Mouse (Mus musculus): ENCODE results near the gene Kxd1. TPM values are rescaled to one million over a fixed set of nuclear protein-coding genes. Genes with fewer than 3 reads are reported as not detected.

Kxd1 gene
- polyA plus RNA-seq, 1 experiment from 2014 or later: 57.2 TPM

- Histone ChIP-seq H3K36me3 (replicated peaks) (no peaks in the 10 kb centered on the region), H3K9me3 (no peaks in the 10 kb centered on the region), H3K27me3 (ENCODE audit: poor library complexity, severe bottlenecking) (peaks cover 100% of the 10 kb centered on the region), H3K4me3 (peak overlapping the region; percentile 50), H3K27ac (peak overlapping the region; percentile 74), H3K4me1 (peaks cover 71% of the 10 kb centered on the region)
- no peak for DNase-seq (ENCODE audit: extremely low spot score, low spot score)
- under 1% methylated on average over 47 of the region's 47 CpGs for WGBS
These were observed 33.9 kb downstream of the Kxd1 start for GRCm38 (mm10) chr8:70493692-70494415.

GRCm38 (mm10) chr8:70492664-70493640 lies 34.8 kb downstream of the Kxd1 start, which contains the start of gene Crlf1:
Gene Crlf1 (plus strand): TSS chr8:70493158.
- peak within 1 kb of the TSS; percentile 74 for H3K27ac ChIP-seq
- DNase-seq (ENCODE audit: extremely low spot score, low spot score): no peak
- H3K27me3 ChIP-seq (ENCODE audit: poor library complexity, severe bottlenecking): peaks cover 100% of the 10 kb centered on the region
- WGBS: 1% methylated on average over 81 of the region's 93 CpGs
- no peaks in the 10 kb centered on the region for H3K9me3 ChIP-seq
- peaks cover 80% of the 10 kb centered on the region for H3K4me1 ChIP-seq
- peak within 1 kb of the TSS; percentile 50 for H3K4me3 ChIP-seq
- no peaks in the 10 kb centered on the region for H3K36me3 ChIP-seq (replicated peaks)

GRCm38 (mm10) chr8:70490880-70491495 lies 36.8 kb downstream of the Kxd1 start:
- no peaks in the 10 kb centered on the region for H3K9me3 ChIP-seq
- H3K4me1 ChIP-seq: peaks cover 100% of the 10 kb centered on the region
- H3K4me3 ChIP-seq: peak overlapping the region; percentile 50
- DNase-seq (ENCODE audit: extremely low spot score, low spot score): peak; percentile 38
- WGBS: under 1% methylated on average over 20 of the region's 20 CpGs
- H3K36me3 ChIP-seq (replicated peaks): no peaks in the 10 kb centered on the region
- H3K27me3 ChIP-seq (ENCODE audit: poor library complexity, severe bottlenecking): peaks cover 100% of the 10 kb centered on the region
- peak overlapping the region; percentile 54; the same call in 1 of the 2 replicates for H3K27ac ChIP-seq

DNA sequence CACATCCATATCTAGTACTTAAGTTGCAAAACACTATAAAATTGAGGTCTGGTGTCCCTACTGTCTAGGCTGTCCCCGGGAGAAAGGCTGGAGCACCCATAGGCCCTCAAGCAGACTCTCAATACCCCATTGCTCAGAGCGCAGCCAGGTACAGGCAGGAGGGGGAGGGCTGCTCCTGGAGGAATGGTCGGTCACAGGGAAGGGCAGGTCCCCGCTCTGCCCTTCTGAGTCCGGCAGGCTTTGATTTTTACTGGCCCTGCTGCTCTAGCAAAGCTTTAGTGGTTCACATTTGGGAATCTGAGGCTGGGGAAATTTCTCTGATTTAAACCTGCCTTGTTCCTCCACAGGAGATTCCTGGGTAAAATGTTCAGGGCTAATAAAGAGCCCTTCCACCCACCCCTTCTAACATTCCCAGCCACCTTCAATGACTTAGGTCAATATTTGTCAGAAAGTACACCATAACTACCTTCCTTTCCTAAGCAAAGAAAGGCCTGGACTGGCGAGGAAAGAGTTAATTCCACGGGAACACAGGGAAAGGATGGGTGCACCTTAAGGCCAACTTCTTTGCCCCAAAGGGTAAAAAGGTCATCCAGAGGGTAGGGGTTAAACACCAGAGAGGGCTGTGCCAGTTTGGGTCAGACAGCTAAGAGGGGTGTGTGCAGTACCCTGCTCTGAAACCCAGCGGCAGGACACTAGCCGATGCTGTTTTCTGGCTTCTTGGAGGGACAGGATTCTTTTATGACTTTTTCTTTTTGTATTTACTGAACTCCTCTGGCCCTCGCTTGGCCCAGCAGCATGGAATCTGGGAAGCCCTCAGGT lies 37.5 kb downstream of the Kxd1 start:
- Histone ChIP-seq H3K9me3 (no peaks in the 10 kb centered on the region), H3K27ac (peak overlapping the region; percentile 72), H3K4me3 (peak overlapping the region; percentile 50), H3K4me1 (peaks cover 94% of the 10 kb centered on the region), H3K27me3 (ENCODE audit: poor library complexity, severe bottlenecking) (peaks cover 100% of the 10 kb centered on the region), H3K36me3 (replicated peaks) (no peaks in the 10 kb centered on the region)
- no peak for DNase-seq (ENCODE audit: extremely low spot score, low spot score)
- WGBS: 2% methylated on average over 10 of the region's 10 CpGs

GRCm38 (mm10) chr8:70489576-70489975 lies 38.2 kb downstream of the Kxd1 start:
- H3K27me3 ChIP-seq (ENCODE audit: poor library complexity, severe bottlenecking): peaks cover 100% of the 10 kb centered on the region
- DNase-seq (ENCODE audit: extremely low spot score, low spot score): no peak
- H3K4me3 ChIP-seq: peak overlapping the region; percentile 50
- H3K36me3 ChIP-seq (replicated peaks): no peaks in the 10 kb centered on the region
- peaks cover 87% of the 10 kb centered on the region for H3K4me1 ChIP-seq
- H3K9me3 ChIP-seq: no peaks in the 10 kb centered on the region
- H3K27ac ChIP-seq: peak overlapping the region; percentile 72
- under 1% methylated on average over 26 of the region's 41 CpGs for WGBS

DNA sequence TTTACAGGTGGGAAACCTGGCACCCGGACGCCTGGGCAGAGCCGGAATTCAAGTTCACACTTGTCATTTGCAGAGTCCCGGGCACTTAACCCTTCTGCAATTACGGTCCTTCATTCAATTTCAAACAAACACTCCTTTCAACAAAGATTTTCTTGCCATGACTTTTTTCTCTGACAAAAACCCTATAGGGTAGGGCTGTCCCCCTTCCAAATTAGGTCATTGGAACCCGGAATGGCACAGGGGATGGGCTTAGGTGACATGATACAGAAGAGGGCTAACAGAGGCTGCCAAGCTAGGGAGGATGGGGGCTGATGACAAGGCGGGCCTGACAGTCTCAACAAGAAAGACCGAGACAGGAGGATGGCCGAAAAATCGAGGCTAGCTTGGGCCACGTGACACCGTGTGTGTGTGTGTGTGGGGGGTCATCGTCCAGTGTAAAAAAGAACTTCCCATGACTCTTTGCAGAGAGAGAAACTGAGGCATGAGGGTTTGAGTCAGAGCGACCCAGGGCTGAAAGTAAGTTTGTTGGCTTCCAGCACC lies 38.8 kb downstream of the Kxd1 start:
- peak overlapping the region; percentile 50 for H3K4me3 ChIP-seq
- peaks cover 82% of the 10 kb centered on the region for H3K4me1 ChIP-seq
- no peaks in the 10 kb centered on the region for H3K9me3 ChIP-seq
- peaks cover 100% of the 10 kb centered on the region for H3K27me3 ChIP-seq (ENCODE audit: poor library complexity, severe bottlenecking)
- WGBS: 3% methylated on average over 14 of the region's 14 CpGs
- H3K36me3 ChIP-seq (replicated peaks): no peaks in the 10 kb centered on the region
- peak; percentile 39 for DNase-seq (ENCODE audit: extremely low spot score, low spot score)
- H3K27ac ChIP-seq: peak overlapping the region; percentile 72

DNA sequence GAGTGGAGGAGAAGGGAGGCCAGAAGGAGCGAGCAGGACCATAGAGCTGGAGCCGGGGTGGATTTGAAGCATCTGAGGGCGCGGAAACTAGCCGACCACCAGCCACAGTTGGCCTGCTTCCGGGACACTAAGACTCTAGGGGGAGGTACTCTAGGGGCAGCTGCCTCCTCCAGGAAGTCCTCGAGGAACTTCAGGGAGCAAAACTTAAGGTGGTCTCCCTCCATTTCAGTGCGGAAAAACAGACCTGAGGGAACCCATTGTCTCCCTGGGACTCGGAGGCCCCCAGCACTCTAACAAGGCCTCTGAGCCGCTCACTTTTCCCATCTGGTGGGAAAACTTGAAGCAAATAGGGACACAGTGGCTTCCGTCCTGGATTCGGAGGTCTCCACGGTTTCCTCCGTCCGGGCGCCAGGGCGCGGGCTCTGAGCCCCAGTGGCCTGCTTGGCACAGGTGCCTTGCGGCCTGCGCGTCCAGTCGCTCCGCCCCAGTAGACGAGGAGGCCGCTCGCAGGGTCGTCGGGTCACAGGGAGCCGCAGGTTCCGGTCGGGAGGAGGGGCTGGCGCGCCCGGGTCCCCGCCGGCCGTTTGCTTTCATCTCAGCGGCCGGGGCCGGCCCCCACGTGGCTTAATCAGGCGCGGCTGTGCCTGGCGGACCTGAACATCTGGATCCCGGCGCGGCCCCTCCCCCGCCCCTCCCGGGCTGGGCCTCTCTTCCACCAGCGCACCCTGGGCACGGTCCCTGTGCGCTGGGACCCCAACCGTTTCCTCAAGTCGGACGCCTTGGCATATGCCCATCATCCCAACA lies 39.6 kb downstream of the Kxd1 start:
- no peaks in the 10 kb centered on the region for H3K36me3 ChIP-seq (replicated peaks)
- H3K4me3 ChIP-seq: peak overlapping the region; percentile 50
- peak; percentile 67 for DNase-seq (ENCODE audit: extremely low spot score, low spot score)
- 2% methylated on average over 55 of the region's 55 CpGs for WGBS
- H3K9me3 ChIP-seq: no peaks in the 10 kb centered on the region
- peaks cover 100% of the 10 kb centered on the region for H3K27me3 ChIP-seq (ENCODE audit: poor library complexity, severe bottlenecking)
- peaks cover 78% of the 10 kb centered on the region for H3K4me1 ChIP-seq
- peak overlapping the region; percentile 72 for H3K27ac ChIP-seq

DNA sequence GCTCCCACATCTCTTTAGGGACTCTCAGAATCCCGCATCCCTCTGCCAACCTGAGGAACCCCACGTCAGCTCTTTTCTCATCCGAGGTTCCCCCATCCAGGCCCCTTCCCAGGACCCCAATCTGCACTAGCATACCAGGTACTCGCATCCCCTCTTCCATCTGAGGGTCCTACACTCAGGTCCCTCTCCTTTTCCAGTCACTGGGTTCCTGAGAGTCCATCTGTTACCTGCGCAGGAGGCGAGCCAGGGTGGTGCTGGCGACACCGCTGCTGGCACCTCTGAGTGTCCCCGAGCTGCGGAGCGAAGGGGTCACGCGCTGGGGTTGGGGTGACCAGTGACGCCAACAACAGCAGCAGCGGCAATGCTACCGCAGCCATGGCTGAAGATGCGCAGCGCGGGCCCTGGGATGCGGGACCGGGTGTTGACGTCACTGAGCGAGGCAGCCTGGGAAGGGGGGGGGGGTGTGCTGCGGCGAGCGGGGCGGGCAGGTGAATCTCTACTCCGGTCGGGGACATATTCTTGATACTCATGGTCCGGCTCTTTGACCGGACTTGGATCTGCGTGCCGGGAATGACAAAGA lies 40.7 kb downstream of the Kxd1 start, which contains the start of gene Tmem59l:
Gene Tmem59l (minus strand): TSS at position 418 of the 580 bp plus-strand sequence.
- Histone ChIP-seq H3K4me3 (peak within 1 kb of the TSS; percentile 50), H3K27ac (peak within 1 kb of the TSS; percentile 72), H3K9me3 (no peaks in the 10 kb centered on the region), H3K36me3 (replicated peaks) (no peaks in the 10 kb centered on the region), H3K27me3 (ENCODE audit: poor library complexity, severe bottlenecking) (peaks cover 100% of the 10 kb centered on the region), H3K4me1 (peaks cover 68% of the 10 kb centered on the region)
- DNase-seq (ENCODE audit: extremely low spot score, low spot score): no peak
- 3% methylated on average over 33 of the region's 33 CpGs for WGBS

- Histone ChIP-seq H3K4me1 (peaks cover 60% of the 10 kb centered on the region), H3K27ac (peak overlapping the region; percentile 72; the same call in 1 of the 2 replicates), H3K9me3 (no peaks in the 10 kb centered on the region), H3K27me3 (ENCODE audit: poor library complexity, severe bottlenecking) (peaks cover 100% of the 10 kb centered on the region), H3K36me3 (replicated peaks) (no peaks in the 10 kb centered on the region), H3K4me3 (peak overlapping the region; percentile 50)
- WGBS: 55% methylated on average over 7 of the region's 7 CpGs
- no peak for DNase-seq (ENCODE audit: extremely low spot score, low spot score)
These were observed 41.5 kb downstream of the Kxd1 start for GRCm38 (mm10) chr8:70486191-70486681.

DNA sequence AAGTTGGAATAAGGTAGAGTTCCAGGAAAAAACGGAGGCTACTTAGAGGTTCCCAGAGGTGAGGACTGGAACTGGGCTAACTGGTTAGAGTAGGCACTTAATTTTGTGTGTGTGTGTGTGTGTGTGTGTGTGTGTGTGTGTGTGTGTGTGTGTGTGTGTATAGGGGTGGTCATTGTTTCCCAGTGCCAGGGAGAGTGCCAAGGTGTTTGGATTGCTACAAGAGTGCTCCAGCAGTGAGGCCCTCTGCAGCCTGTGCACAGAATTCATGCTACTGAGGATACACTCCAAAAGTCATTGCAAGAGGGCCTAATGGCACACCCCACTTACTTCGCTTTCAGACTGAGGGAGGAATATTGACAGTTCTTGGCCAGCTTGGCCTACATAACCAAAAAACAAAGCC lies 44.8 kb downstream of the Kxd1 start:
- Histone ChIP-seq H3K4me1 (peaks cover 30% of the 10 kb centered on the region), H3K27me3 (ENCODE audit: poor library complexity, severe bottlenecking) (peaks cover 97% of the 10 kb centered on the region)
- WGBS: 66% methylated on average over 2 of the region's 2 CpGs

More for the DNA sequence above, 44.8 kb downstream of the Kxd1 start:
- Histone ChIP-seq H3K9me3 (no peaks in the 10 kb centered on the region), H3K4me3 (no peak overlapping the region), H3K27ac (no peak overlapping the region), H3K36me3 (replicated peaks) (no peaks in the 10 kb centered on the region)
- DNase-seq (ENCODE audit: extremely low spot score, low spot score): no peak
